Mouse (Mus musculus): Measurements from ENCODE around the gene Slc6a15. TPM values are rescaled to one million over a fixed set of nuclear protein-coding genes. Genes with fewer than 3 reads are reported as not detected.

Gene Slc6a15
- 10 to 100 TPM; 45.3 to 48.3 TPM for total RNA-seq (2021)

DNA sequence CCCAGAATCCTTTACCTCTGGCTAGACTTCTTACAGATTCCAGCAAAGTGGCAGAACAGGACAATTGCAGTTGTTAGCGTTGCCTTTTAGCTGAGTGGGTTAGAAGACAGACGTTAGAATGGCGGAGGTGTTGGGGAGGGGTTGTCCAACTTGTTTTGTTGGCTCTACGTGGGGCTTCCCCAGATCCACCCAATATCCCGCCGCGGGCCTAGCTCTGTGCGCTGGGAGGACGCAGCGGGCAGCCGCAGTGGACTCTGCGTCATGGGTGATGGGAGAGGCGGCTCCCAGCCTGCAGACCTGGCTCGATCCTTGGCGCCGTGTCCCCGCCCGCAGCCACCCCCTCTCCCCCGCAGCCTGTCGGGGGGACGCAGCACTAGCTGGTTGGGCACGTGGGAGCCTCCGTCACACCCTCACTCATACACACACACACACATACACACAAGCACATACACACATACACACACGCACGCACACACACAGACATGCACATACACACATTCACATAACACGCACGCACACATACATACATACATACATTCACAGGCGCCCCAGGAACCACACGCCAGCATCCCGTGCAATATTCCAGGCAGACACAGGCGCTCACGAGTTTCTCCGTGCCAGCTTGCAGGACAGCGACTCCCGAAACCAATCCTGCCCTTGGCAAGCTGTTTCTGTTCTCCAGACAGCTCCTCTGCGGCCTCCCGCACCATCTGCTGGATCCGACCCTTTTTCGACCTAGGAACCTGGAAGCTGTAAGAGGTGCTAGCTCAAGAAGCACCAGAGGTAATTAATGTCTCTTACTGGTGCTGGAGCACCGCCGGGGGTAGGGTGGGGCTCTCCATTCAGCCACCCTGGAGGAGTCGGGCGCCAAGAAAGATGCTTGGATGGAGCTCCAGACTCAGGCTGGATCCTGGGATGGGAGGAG is at the start of gene Slc6a15:
TSS of gene Slc6a15 (plus strand) at position 413 of the 925 bp plus-strand sequence.
- peak; percentile 69 to 73 for DNase-seq (ENCODE audit: low spot score in 2 of 2)
- intact Hi-C loops (cut with DNase I) = no loop called here

DNA sequence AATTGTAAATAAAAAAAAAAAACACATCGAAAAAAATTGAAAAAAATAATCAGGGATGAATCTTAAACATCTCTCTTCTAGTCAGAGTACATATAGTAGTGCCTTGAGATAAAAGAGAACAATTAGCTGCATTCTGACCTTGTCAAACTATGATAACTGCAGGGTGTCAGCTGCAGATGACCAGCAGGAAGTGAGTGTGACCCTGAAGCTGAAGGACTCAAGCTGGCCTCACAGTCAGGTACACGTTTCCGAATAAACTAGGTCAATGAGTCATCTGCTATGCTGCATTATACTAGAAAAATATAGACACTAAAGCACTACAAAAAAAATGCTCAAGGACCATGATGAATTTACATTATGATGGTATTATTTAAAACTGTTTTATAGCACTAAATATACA is 45.6 kb upstream of the Slc6a15 start:
- intact Hi-C loops (cut with DNase I) = no loop called here

DNA sequence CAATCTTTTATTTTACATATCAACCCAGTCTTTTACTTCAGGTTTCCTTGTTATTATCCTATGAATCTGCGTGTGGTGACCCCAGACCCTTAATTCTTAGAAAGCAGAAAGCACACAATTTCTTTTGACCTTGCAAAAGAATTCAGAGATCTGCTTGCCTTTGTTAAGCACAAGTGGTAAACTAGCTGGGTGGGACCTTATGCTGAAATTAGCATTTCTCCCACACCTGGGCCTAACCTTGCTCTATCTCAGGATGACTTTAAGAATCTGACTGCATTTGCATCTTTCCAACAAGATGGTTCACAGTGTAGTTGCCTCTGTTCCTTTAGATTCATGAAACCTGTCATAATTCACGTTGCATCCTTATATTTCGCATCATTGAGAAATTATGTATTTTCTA is 44.2 kb upstream of the Slc6a15 start:
- DNase-seq (ENCODE audit: low spot score in 2 of 2) = no peak
- intact Hi-C loops (cut with DNase I) = no loop called here

More for the DNA sequence above, 45.6 kb upstream of the Slc6a15 start:
- no peak for DNase-seq (ENCODE audit: low spot score in 2 of 2)

DNA sequence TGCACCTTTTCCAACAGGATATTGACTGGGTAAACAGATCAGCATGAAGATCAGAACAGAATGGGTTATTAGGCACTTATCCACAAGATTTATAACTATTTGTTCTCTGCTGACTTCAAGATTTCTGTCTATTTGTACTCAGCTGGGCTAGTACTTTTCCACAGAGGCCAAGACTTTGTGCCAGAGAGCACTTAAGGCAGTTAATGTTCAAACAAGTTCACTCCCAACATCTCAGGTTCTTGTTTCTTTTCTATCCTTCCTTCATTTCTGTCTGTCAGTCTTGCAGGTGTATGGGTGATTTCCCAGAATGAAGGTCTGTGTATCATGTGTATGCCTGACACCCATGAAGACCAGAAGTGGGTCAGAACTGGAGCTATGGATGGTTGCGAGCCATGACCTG is 33.3 kb upstream of the Slc6a15 start:
- intact Hi-C loops (cut with DNase I) = no loop called here
- no peak for DNase-seq (ENCODE audit: low spot score in 2 of 2)

DNA sequence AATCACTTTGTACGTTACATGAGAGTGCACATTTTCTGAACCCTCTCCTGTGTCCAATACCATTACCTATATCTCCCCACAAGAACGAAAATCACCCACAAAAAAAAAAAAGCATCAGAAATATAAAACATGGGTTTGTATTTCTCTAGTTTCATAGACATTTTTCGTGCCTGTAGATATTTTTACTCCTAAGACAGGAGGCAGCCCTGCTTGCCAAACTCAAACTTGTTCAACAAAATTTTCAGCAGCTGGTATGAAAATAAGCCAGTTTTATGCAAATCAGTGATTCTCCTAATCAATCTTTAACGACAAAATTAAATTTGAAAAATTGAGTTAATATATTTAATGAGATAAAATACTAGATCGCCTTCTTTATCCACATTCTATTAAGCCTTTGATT is 27.7 kb upstream of the Slc6a15 start:
- intact Hi-C loops (cut with DNase I) = no loop called here
- DNase-seq (ENCODE audit: low spot score in 2 of 2) = peak in 1 of 2 experiments; percentile 2

DNA sequence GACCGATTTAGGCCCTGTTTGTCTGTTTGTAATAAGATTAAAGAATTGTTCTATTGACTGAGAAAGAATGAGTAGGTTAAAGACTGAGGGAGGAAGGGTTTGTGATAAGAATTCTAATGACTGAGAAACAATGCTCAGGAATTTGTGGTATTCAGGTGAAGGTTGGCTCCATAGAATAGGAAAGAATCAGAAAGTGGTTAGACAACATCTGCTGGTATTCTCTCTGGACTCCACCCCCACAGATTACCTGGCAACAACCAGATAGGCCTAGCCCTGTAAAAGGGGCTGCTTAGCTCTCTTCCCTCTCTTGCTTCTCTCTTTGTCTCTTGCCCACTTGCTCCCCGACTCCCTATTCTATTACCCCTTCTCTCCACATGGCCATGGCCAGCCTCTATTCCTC is 20.8 kb upstream of the Slc6a15 start:
- DNase-seq (ENCODE audit: low spot score in 2 of 2) = no peak
- intact Hi-C loops (cut with DNase I) = no loop called here

DNA sequence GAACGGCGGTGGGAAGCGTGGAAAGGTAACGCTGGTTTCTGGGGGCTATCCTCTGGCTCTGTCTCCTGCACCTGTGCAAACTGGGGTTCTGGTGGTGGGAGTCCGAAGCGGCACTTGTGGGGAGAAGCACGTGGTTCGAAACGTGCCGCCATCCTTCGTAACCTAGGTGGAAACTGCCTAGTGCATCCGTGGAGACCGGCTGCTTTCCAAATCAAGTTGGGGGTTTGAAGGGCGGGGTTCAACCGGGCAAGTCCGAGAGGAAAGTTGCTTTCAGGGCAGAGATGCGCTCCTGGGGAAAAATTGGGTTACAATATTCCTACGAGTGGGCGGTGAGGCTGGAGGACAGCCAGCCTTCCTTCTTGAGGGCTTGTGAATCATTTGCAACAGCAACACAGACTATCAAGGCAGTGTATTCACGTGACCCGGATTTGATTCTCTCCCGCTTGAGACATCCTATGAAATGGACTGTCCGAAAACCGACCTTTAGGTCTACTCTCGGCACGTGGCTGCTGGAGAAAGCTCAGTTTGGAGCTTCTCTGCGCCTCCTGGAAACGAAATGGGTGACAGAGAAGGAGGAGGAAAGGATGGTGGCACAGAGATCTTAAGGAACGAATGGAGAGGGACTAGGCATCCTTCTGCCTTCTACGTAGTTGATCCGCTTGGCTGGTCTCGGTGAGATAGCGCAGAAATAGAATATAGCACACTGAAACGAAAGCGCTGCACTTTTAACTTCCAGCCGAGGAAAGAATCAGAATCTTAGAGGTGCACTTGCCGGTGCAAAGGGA is 905 bp downstream of the Slc6a15 start:
- DNase-seq (ENCODE audit: low spot score in 2 of 2) = peak in 1 of 2 experiments; percentile 81
- intact Hi-C loops (cut with DNase I) = no loop called here

DNA sequence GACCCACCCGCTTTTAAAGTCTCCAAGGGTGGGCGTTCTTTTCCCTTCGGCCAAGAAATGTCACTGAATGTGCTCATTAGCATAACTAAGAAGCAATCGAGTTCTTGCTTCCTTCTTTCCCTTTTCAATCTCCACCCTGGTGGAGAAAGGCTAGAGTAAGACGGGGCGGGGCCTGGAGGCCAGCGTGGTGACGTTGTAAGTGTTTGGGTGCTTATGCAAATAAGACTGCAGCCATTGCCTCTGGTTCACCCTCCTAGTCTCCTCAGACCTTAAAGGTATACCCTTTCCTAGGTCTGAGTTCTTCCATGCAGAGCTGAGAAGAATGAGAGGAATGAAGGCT is 1.5 kb downstream of the Slc6a15 start:
- intact Hi-C loops (cut with DNase I) = no loop called here
- peak; percentile 61 to 88 for DNase-seq (ENCODE audit: low spot score in 2 of 2)

DNA sequence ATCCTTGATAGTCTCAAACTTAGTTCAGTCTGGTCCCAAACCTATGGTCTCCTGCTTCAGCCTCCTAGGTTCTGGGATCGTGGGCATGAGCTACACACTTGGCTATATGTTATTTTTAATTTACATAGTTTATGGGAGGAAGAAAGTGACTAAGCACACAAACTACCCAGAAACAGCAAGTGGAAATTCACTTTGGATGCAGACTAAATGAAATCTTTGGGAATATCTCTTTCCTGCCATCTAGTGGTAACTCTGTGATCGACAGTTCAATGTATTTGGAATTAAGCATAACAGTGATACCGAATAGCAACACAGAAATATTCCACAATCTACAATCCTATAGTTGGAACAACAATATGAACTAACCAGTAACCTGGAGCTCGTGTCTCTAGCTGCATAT is 34.6 kb downstream of the Slc6a15 start:
- DNase-seq (ENCODE audit: low spot score in 2 of 2) = peak; percentile 55 to 76
- intact Hi-C loops (cut with DNase I) = loop anchor here (1.0 kb wide), 1 partner anchor 148 kb away; no protein-coding TSS in a partner anchor

DNA sequence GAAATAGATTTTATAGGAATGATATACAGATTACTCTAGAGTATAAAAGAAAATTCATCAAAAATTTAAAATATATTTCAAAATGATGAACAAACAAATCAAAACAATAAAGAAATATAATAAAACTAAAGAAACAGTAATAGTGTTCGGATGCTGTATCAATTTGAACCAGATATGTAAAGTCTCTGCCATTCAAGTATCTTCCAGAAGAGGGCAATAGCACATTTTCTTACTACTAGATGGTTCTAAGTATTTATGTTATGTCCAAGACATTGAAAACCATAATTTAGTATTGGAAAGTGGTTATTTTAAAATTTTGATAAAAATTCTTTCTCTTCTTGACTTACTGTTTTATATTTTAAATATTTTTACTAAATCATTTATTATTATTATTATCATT is 60.1 kb downstream of the Slc6a15 start:
- peak in 1 of 2 experiments; percentile 6 for DNase-seq (ENCODE audit: low spot score in 2 of 2)
- intact Hi-C loops (cut with DNase I) = no loop called here

DNA sequence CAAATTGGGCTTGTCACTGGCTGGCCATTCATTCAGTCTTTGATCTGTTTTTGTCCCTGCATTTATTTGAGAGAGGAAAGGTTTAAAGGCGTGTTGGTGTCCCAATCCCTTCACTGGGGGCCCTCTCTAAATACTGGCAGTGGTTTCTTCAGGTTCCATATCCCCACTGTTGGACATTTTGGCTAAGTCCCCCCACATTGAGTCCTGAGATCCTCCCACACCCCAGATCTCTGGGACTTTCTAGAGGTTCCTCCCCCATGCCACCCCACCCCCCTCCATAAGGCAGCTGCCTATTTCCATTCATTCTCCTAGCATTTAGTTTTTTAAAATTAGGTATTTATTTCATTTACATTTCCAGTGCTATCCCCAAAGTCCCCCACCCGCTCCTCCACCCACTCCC is 75.0 kb downstream of the Slc6a15 start:
- intact Hi-C loops (cut with DNase I) = no loop called here
- DNase-seq (ENCODE audit: low spot score in 2 of 2) = no peak

DNA sequence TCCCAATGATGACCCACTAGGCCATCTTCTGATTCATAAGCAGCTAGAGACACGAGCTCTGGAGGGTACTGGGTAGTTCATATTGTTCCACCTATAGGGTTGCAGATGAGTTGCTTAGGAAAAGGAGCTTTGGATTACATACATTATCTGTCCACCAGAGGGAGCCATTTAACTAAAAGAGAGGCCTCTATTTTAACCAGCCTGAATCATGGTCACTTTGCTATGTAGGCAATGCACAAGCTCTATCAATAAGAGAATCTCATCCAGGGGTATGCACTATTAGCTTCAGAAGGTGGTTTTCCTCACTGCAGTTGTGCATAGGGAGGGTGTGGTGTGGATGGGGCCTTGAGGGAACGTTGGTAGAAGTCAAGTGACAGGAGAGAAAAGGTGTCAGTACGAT is 75.5 kb downstream of the Slc6a15 start:
- DNase-seq (ENCODE audit: low spot score in 2 of 2) = peak; percentile 51 to 79
- intact Hi-C loops (cut with DNase I) = no loop called here

DNA sequence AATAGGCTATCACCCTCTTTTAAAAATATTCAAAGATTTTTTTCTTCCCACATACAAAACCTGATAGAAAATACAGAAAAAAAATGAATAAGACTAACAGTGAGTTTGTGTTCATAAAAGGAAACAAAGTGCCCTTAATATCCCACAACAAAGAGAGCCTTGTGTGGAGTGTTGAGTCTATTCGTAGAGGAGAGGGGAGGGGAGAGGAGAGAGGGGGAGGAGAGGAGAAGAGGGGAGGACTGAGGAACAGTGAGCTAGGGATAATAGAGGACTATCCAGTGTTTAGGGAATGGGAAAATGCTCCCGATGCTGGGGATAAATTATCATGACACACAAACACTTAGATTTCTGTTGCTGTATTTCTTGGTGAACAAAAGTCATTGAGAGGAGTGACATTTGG is 80.8 kb downstream of the Slc6a15 start:
- no peak for DNase-seq (ENCODE audit: low spot score in 2 of 2)
- intact Hi-C loops (cut with DNase I) = no loop called here

DNA sequence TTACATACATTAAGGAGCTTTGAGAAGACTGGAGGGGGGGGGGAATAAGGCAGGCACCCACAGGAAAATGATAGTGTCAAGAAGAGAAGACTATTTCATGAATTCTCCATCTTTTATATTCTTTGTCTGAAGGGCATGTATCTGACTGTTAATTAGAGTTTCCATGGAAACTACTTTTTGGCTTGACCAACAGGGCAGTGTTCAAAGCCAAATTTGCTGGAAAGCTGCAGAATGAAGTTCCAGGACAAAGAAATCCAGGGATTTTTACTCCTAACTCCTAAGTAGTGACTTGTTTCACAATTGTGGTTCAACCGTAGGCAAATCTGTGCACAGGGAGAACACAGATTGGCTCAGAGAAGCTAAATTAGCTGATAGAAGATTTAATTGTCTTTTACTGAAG is 90.3 kb downstream of the Slc6a15 start:
- DNase-seq (ENCODE audit: low spot score in 2 of 2) = no peak
- intact Hi-C loops (cut with DNase I) = no loop called here

Other genes with a start within 250 kb of the Slc6a15 start
- 1 to 10 TPM; 3.8 to 4.9 TPM for gene Lrriq1, start 131.5 kb upstream of the Slc6a15 start, total RNA-seq (2021)

Measured in left cerebral cortex, postnatal 25 days (tissue).